Mouse (Mus musculus): Measurements from ENCODE around the gene Polr2l.

DNA sequence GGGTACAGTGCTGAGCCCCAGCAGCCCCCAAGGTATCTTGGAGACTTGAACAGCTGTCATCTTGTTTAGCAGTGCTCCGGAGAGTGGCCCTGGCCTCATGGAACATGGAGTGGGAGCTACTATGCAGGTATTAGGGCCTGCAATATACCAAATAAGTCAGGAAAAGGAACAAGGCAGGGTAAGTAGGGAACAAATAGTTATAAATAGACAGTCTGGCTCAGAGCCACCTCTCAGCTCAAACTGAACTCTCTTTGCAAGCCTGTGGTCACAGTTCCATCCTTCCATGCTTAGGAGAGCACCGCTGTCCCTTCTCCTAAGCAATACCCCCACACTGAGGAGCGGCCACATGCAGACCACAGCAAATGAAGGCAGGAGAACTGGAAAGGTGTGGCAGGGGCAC lies 22.7 kb upstream of the Polr2l start:
- no peak for TF ChIP-seq CTCF (IDR thresholded peaks at IDR 0.05; ENCODE audit: low read depth)
- no peak for TF ChIP-seq EP300 (IDR thresholded peaks at IDR 0.05; ENCODE audit: low read depth)

All from liver, embryonic 14.5 days (tissue).